Mouse (Mus musculus) heart, embryonic 15.5 days (tissue): ENCODE measurements around the gene Tmem200a. TPM values are rescaled to one million over a fixed set of nuclear protein-coding genes. Genes with fewer than 3 reads are reported as not detected.

Experiments
- polyA plus RNA-seq: library from polyadenylated mRNA; unstranded; fragments of >200 nt; fragmentation: Nextera tagmentation; extraction: Ambion mirVana; gene quantifications from 2 replicates; pipeline ENCODE4 v1.2.1, GENCODE M21; 2015

The Tmem200a gene
- polyA plus RNA-seq, 1 experiment from 2014 or later = 0.40 TPM

Other genes starting within 250 kb of the Tmem200a start
- gene Gm9767, start 797 bp downstream of the Tmem200a start, polyA plus RNA-seq = 0.39 TPM in 1 of 2 replicates, not detected in the other
- gene Samd3, start 150.7 kb upstream of the Tmem200a start, polyA plus RNA-seq = 0.09 TPM in 1 of 2 replicates, not detected in the other